Mouse (Mus musculus) layer of hippocampus, adult 18-20 months (tissue): ENCODE data around the gene Hopx. TPM values are rescaled to one million over a fixed set of nuclear protein-coding genes. Genes with fewer than 3 reads are reported as not detected.
A peak's percentile ranks its signal among the peaks of the same experiment; 100 is the strongest.

ENCODE experiments used
- DNase-seq, 2 experiments: peaks; one replicate each; pipeline ENCODE4 v3.0.0; 2022; ENCODE audit warnings: low spot score in 2 of 2
- total RNA-seq, 2 experiments: library from RNA; stranded (reverse); gene quantifications; 2 replicates each; pipeline ENCODE4 v1.2.3; 2021

Gene Hopx
- total RNA-seq, 2 experiments from 2014 or later, result 82.2 to 84.9 TPM

- peak in 1 of 2 experiments; percentile 41 for DNase-seq
These were observed 39.0 kb downstream of the Hopx start for GRCm38 (mm10) chr5:77075951-77076350.

GRCm38 (mm10) chr5:77074914-77075313, 40.0 kb downstream of the Hopx start:
- peak; percentile 39 to 57 for DNase-seq

- no peak for DNase-seq
These were observed 41.1 kb downstream of the Hopx start for GRCm38 (mm10) chr5:77073794-77074193.

GRCm38 (mm10) chr5:77071626-77072025, 43.3 kb downstream of the Hopx start:
- DNase-seq, result no peak

GRCm38 (mm10) chr5:77070987-77071386, 43.9 kb downstream of the Hopx start:
- DNase-seq, result no peak

- no peak for DNase-seq
These were observed 47.6 kb downstream of the Hopx start for GRCm38 (mm10) chr5:77067321-77067720.

- DNase-seq, result peak; percentile 43 to 79
These were observed 53.4 kb downstream of the Hopx start for GRCm38 (mm10) chr5:77061372-77062038.

- DNase-seq, result no peak
These were observed 54.6 kb downstream of the Hopx start for GRCm38 (mm10) chr5:77060363-77060762.

- no peak for DNase-seq
These were observed 58.0 kb downstream of the Hopx start for GRCm38 (mm10) chr5:77056881-77057440.

GRCm38 (mm10) chr5:77052616-77053015, 62.3 kb downstream of the Hopx start:
- no peak for DNase-seq

GRCm38 (mm10) chr5:77044362-77044761, 70.6 kb downstream of the Hopx start:
- no peak for DNase-seq

GRCm38 (mm10) chr5:77039391-77039790, 75.5 kb downstream of the Hopx start:
- DNase-seq, result no peak

- no peak for DNase-seq
These were observed 76.5 kb downstream of the Hopx start for GRCm38 (mm10) chr5:77038451-77038850.

Other genes with a start within 250 kb of the Hopx start
- gene Aasdh, start 209.6 kb downstream of the Hopx start, total RNA-seq, result 10 to 100 TPM; 19.3 to 23.2 TPM
- 10 to 100 TPM; 89.6 to 91.3 TPM for gene Paics, start 163.8 kb downstream of the Hopx start, total RNA-seq
- gene Ppat, start 163.5 kb downstream of the Hopx start, total RNA-seq, result 10 to 100 TPM; 16.2 to 17.8 TPM
- 100 to 1,000 TPM in 1 of 2 experiments, 10 to 100 TPM in 1; 93.1 to 102 TPM for gene Srp72, start 140.4 kb downstream of the Hopx start, total RNA-seq
- not detected for gene Arl9, start 111.1 kb downstream of the Hopx start, total RNA-seq
- 1 to 10 TPM in 1 of 2 experiments, under 1 TPM in 1; 0.97 to 1.1 TPM for gene Thegl, start 99.1 kb downstream of the Hopx start, total RNA-seq
- gene Spink2, start 96.3 kb upstream of the Hopx start, total RNA-seq, result not detected
- gene Rest, start 150.4 kb upstream of the Hopx start, total RNA-seq, result 1 to 10 TPM; 4.3 to 4.4 TPM
- gene Noa1, start 195.0 kb upstream of the Hopx start, total RNA-seq, result 10 to 100 TPM; 24.5 to 24.8 TPM
- 10 to 100 TPM; 44.0 to 48.4 TPM for gene Polr2b, start 195.0 kb upstream of the Hopx start, total RNA-seq